Mouse (Mus musculus): ENCODE results near the gene Akr1c14. TPM values are rescaled to one million over a fixed set of nuclear protein-coding genes. Genes with fewer than 3 reads are reported as not detected.

Gene Akr1c14
- total and polyA plus RNA-seq, 3 experiments: not detected

- no peaks in the 10 kb centered on the region for H3K9me3 ChIP-seq (replicated peaks)
- no peaks in the 10 kb centered on the region for H3K27me3 ChIP-seq (ENCODE audit: insufficient read depth, low read length)
- no peak overlapping the region for H3K4me3 ChIP-seq (ENCODE audit: low read depth, low read length)
- TF ChIP-seq CTCF (IDR thresholded peaks at IDR 0.05; ENCODE audit: low read depth, low read length): no peak
- TF ChIP-seq GATA2 (IDR thresholded peaks at IDR 0.05; ENCODE audit: borderline replicate concordance, low read depth, low read length): no peak
- no peak for TF ChIP-seq GATA1 (IDR thresholded peaks at IDR 0.05; ENCODE audit: borderline replicate concordance, low read length)
- no peak for TF ChIP-seq POLR2AphosphoS5 (IDR thresholded peaks at IDR 0.05; ENCODE audit: insufficient replicate concordance, low read depth, low read length)
- TF ChIP-seq TAL1 (conservative IDR thresholded peaks at IDR 0.05; ENCODE audit: low read depth, low read length): no peak
- ATAC-seq (ENCODE audit: extremely low read depth, insufficient number of reproducible peaks, low FRiP score, poor library complexity, severe bottlenecking) (no peak), DNase-seq (ENCODE audit: low spot score) (no peak)
- no peaks in the 10 kb centered on the region for H3K4me1 ChIP-seq (ENCODE audit: insufficient read depth, low read depth, low read length)
- H3K36me3 ChIP-seq (replicated peaks): no peaks in the 10 kb centered on the region
Observed at GRCm38 (mm10) chr13:4059363-4059762, 10.6 kb downstream of the Akr1c14 start.

- H3K9me3 ChIP-seq (replicated peaks): no peaks in the 10 kb centered on the region
- no peaks in the 10 kb centered on the region for H3K4me1 ChIP-seq (ENCODE audit: insufficient read depth, low read depth, low read length)
- ATAC-seq (ENCODE audit: extremely low read depth, insufficient number of reproducible peaks, low FRiP score, poor library complexity, severe bottlenecking) (no peak), DNase-seq (ENCODE audit: low spot score) (no peak)
- no peak overlapping the region for H3K4me3 ChIP-seq (ENCODE audit: low read depth, low read length)
- TF ChIP-seq CTCF (IDR thresholded peaks at IDR 0.05; ENCODE audit: low read depth, low read length): no peak
- H3K27me3 ChIP-seq (ENCODE audit: insufficient read depth, low read length): no peaks in the 10 kb centered on the region
- no peaks in the 10 kb centered on the region for H3K36me3 ChIP-seq (replicated peaks)
Observed at GRCm38 (mm10) chr13:4060214-4060730, 11.5 kb downstream of the Akr1c14 start.

- DNase-seq (ENCODE audit: low spot score): no peak
- Histone ChIP-seq H3K36me3 (replicated peaks) (no peaks in the 10 kb centered on the region), H3K4me3 (ENCODE audit: low read depth, low read length) (no peak overlapping the region), H3K9me3 (replicated peaks) (no peaks in the 10 kb centered on the region), H3K27me3 (ENCODE audit: insufficient read depth, low read length) (no peaks in the 10 kb centered on the region), H3K4me1 (ENCODE audit: insufficient read depth, low read depth, low read length) (no peaks in the 10 kb centered on the region)
- TF ChIP-seq POLR2AphosphoS5 (IDR thresholded peaks at IDR 0.05; ENCODE audit: insufficient replicate concordance, low read depth, low read length) (no peak), GATA1 (IDR thresholded peaks at IDR 0.05; ENCODE audit: borderline replicate concordance, low read length) (no peak), CTCF (IDR thresholded peaks at IDR 0.05; ENCODE audit: low read depth, low read length) (no peak), GATA2 (IDR thresholded peaks at IDR 0.05; ENCODE audit: borderline replicate concordance, low read depth, low read length) (no peak), TAL1 (conservative IDR thresholded peaks at IDR 0.05; ENCODE audit: low read depth, low read length) (no peak)
- no peak for ATAC-seq (ENCODE audit: extremely low read depth, insufficient number of reproducible peaks, low FRiP score, poor library complexity, severe bottlenecking)
Observed at GRCm38 (mm10) chr13:4076517-4077435, 28.0 kb downstream of the Akr1c14 start.

- TF ChIP-seq TAL1 (conservative IDR thresholded peaks at IDR 0.05; ENCODE audit: low read depth, low read length) (no peak), GATA2 (IDR thresholded peaks at IDR 0.05; ENCODE audit: borderline replicate concordance, low read depth, low read length) (no peak), POLR2AphosphoS5 (IDR thresholded peaks at IDR 0.05; ENCODE audit: insufficient replicate concordance, low read depth, low read length) (no peak), GATA1 (IDR thresholded peaks at IDR 0.05; ENCODE audit: borderline replicate concordance, low read length) (no peak), CTCF (IDR thresholded peaks at IDR 0.05; ENCODE audit: low read depth, low read length) (no peak)
- DNase-seq (ENCODE audit: low spot score) (no peak), ATAC-seq (ENCODE audit: extremely low read depth, insufficient number of reproducible peaks, low FRiP score, poor library complexity, severe bottlenecking) (no peak)
Observed at GRCm38 (mm10) chr13:4079876-4080275, 31.1 kb downstream of the Akr1c14 start.

GRCm38 (mm10) chr13:4101691-4102090, 52.9 kb downstream of the Akr1c14 start:
- TF ChIP-seq POLR2AphosphoS5 (IDR thresholded peaks at IDR 0.05; ENCODE audit: insufficient replicate concordance, low read depth, low read length): no peak
- no peak for TF ChIP-seq GATA2 (IDR thresholded peaks at IDR 0.05; ENCODE audit: borderline replicate concordance, low read depth, low read length)
- TF ChIP-seq GATA1 (IDR thresholded peaks at IDR 0.05; ENCODE audit: borderline replicate concordance, low read length): no peak
- TF ChIP-seq CTCF (IDR thresholded peaks at IDR 0.05; ENCODE audit: low read depth, low read length): no peak
- no peak for TF ChIP-seq TAL1 (conservative IDR thresholded peaks at IDR 0.05; ENCODE audit: low read depth, low read length)
- no peaks in the 10 kb centered on the region for H3K4me1 ChIP-seq (ENCODE audit: insufficient read depth, low read depth, low read length)
- no peaks in the 10 kb centered on the region for H3K36me3 ChIP-seq (replicated peaks)
- H3K9me3 ChIP-seq (replicated peaks): no peaks in the 10 kb centered on the region
- H3K27me3 ChIP-seq (ENCODE audit: insufficient read depth, low read length): no peaks in the 10 kb centered on the region
- no peak overlapping the region for H3K4me3 ChIP-seq (ENCODE audit: low read depth, low read length)
- ATAC-seq (ENCODE audit: extremely low read depth, insufficient number of reproducible peaks, low FRiP score, poor library complexity, severe bottlenecking): no peak
- DNase-seq (ENCODE audit: low spot score): no peak

More at GRCm38 (mm10) chr13:4079876-4080275, 31.1 kb downstream of the Akr1c14 start:
- no peaks in the 10 kb centered on the region for H3K27me3 ChIP-seq (ENCODE audit: insufficient read depth, low read length)
- H3K4me3 ChIP-seq (ENCODE audit: low read depth, low read length): no peak overlapping the region
- no peaks in the 10 kb centered on the region for H3K36me3 ChIP-seq (replicated peaks)
- no peaks in the 10 kb centered on the region for H3K9me3 ChIP-seq (replicated peaks)
- no peaks in the 10 kb centered on the region for H3K4me1 ChIP-seq (ENCODE audit: insufficient read depth, low read depth, low read length)

GRCm38 (mm10) chr13:4102721-4103120, 53.9 kb downstream of the Akr1c14 start:
- no peaks in the 10 kb centered on the region for H3K4me1 ChIP-seq (ENCODE audit: insufficient read depth, low read depth, low read length)
- no peak for DNase-seq (ENCODE audit: low spot score)

More at GRCm38 (mm10) chr13:4102721-4103120, 53.9 kb downstream of the Akr1c14 start:
- ATAC-seq (ENCODE audit: extremely low read depth, insufficient number of reproducible peaks, low FRiP score, poor library complexity, severe bottlenecking): no peak
- Histone ChIP-seq H3K9me3 (replicated peaks) (no peaks in the 10 kb centered on the region), H3K27me3 (ENCODE audit: insufficient read depth, low read length) (no peaks in the 10 kb centered on the region), H3K36me3 (replicated peaks) (no peaks in the 10 kb centered on the region), H3K4me3 (ENCODE audit: low read depth, low read length) (no peak overlapping the region)
- TF ChIP-seq GATA2 (IDR thresholded peaks at IDR 0.05; ENCODE audit: borderline replicate concordance, low read depth, low read length): no peak
- no peak for TF ChIP-seq GATA1 (IDR thresholded peaks at IDR 0.05; ENCODE audit: borderline replicate concordance, low read length)
- TF ChIP-seq POLR2AphosphoS5 (IDR thresholded peaks at IDR 0.05; ENCODE audit: insufficient replicate concordance, low read depth, low read length): no peak
- no peak for TF ChIP-seq TAL1 (conservative IDR thresholded peaks at IDR 0.05; ENCODE audit: low read depth, low read length)
- no peak for TF ChIP-seq CTCF (IDR thresholded peaks at IDR 0.05; ENCODE audit: low read depth, low read length)
